ENCODE assay signal across 23 mouse cellular contexts in the genomic region with DNA sequence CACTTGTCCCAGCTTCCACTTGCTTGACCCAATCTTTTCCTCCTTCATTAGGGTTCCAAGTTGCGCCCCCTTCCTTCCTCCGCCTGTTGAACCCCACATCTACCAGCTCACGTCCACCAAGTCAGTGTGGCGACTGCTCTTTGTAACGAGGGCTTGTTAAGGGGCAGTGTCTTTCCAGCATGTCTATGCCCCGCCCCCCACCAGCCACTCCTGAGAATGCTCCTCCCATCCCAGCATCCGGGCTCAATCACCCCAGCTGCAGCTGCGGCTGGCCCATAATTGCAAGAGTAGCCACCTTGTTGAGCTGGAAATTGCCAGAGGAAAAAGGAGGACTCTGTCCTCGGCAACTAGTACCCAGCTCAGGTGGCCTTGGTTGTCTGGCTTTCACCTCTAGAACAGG. TPM values are rescaled to one million over a fixed set of nuclear protein-coding genes. Genes with fewer than 3 reads are reported as not detected.
DNase-seq lines count a peak whose midpoint lies in the region; TF ChIP-seq lines count a peak whose summit lies in the region.
"Had no signal": no experiment of that assay in that cellular context is flagged by ENCODE, and none has a peak within 500 bp of the region (broad histone marks: within the 10 kb centered on the region; RNA-seq: fewer than 3 reads in every experiment).

No protein-coding gene starts in this region.

- H3K4me1 ChIP-seq in E14TG2a.4 (replicated peaks; ENCODE audit: low read depth, low read length) (peaks cover 47% of the 10 kb centered on the region), ES-Bruce4 (ENCODE audit: control insufficient read depth, insufficient read depth, low read length) (peaks cover 9% of the 10 kb centered on the region)
- H3K4me1 ChIP-seq: embryonic facial prominence, embryonic 10.5 days; embryonic facial prominence, embryonic 12.5 days; forebrain, embryonic 13.5 days; forebrain, embryonic 15.5 days had no signal

- peak; percentile 66 for DNase-seq in ZHBTc4 (ENCODE audit: low read depth, low spot score)
- no peak for DNase-seq in cerebellum, adult 9-10 months
- DNase-seq in gastrocnemius, adult 8-10 months (ENCODE audit: low spot score in 2 of 2): no peak
- DNase-seq: adrenal gland, adult 2 months; adrenal gland, postnatal 10 days; adrenal gland, postnatal 25 days; cerebellum, adult 11 months; cerebellum, adult 18-20 months; cerebellum, adult 8-10 months; cerebellum, postnatal 10 days; cerebellum, postnatal 25 days; forebrain, postnatal 0 days had no signal

- no peak for TF ChIP-seq POLR2A in ES-Bruce4 (IDR thresholded peaks at IDR 0.05; ENCODE audit: insufficient read depth, low read length)

- H3K9me3 ChIP-seq in E14TG2a.4 (ENCODE audit: low read length) (peaks cover 44% of the 10 kb centered on the region), ES-Bruce4 (replicated peaks; ENCODE audit: control insufficient read depth, insufficient read depth, low read length, poor library complexity, severe bottlenecking) (peaks cover 9% of the 10 kb centered on the region)
- H3K9me3 ChIP-seq: forebrain, embryonic 15.5 days had no signal

- TF ChIP-seq EP300 in ES-Bruce4 (IDR thresholded peaks at IDR 0.05; ENCODE audit: insufficient read depth, low read depth, low read length): no peak

- H3K36me3 ChIP-seq in E14TG2a.4 (ENCODE audit: insufficient read depth, low read length) (no peaks in the 10 kb centered on the region), ES-Bruce4 (ENCODE audit: control insufficient read depth, insufficient read depth, low read length, poor library complexity, severe bottlenecking) (no peaks in the 10 kb centered on the region)
- H3K36me3 ChIP-seq: forebrain, embryonic 15.5 days had no signal

- TF ChIP-seq CTCF in E14TG2a.4 (conservative IDR thresholded peaks at IDR 0.05; ENCODE audit: low read length) (no peak), ES-Bruce4 (IDR thresholded peaks at IDR 0.05; ENCODE audit: low read depth, low read length) (no peak)

- H3K27me3 ChIP-seq in E14TG2a.4 (ENCODE audit: insufficient read depth, low read length): peaks cover 15% of the 10 kb centered on the region; the same call in 1 of the 2 replicates
- no peaks in the 10 kb centered on the region for H3K27me3 ChIP-seq in ES-Bruce4 (ENCODE audit: control insufficient read depth, insufficient read depth, low read length, poor library complexity, severe bottlenecking)
- H3K27me3 ChIP-seq: embryonic facial prominence, embryonic 12.5 days; forebrain, embryonic 13.5 days; forebrain, embryonic 15.5 days had no signal

- H3K4me3 ChIP-seq in E14TG2a.4 (replicated peaks; ENCODE audit: low read length) (peak overlapping the region; percentile 17; the same call in 1 of the 2 replicates), ES-Bruce4 (ENCODE audit: low read depth, low read length) (peak overlapping the region; percentile 33; the same call in 1 of the 2 replicates)
- H3K4me3 ChIP-seq: embryonic facial prominence, embryonic 10.5 days; embryonic facial prominence, embryonic 12.5 days; forebrain, embryonic 13.5 days; forebrain, embryonic 15.5 days had no signal

- H3K27ac ChIP-seq in ES-Bruce4 (ENCODE audit: insufficient read depth, low read length): no peak overlapping the region
- H3K27ac ChIP-seq: embryonic facial prominence, embryonic 10.5 days; embryonic facial prominence, embryonic 12.5 days; forebrain, embryonic 13.5 days; forebrain, embryonic 15.5 days had no signal

- H3K9ac ChIP-seq in ES-Bruce4 (ENCODE audit: low read depth, poor library complexity, severe bottlenecking): no peak overlapping the region
- H3K9ac ChIP-seq: embryonic facial prominence, embryonic 12.5 days; forebrain, embryonic 13.5 days; forebrain, embryonic 15.5 days; forebrain, postnatal 0 days had no signal

RNA-seq across cellular contexts. Expression of gene Myl10, which starts 53.6 kb away (rescaled TPM):
- not detected in 2 replicates for polyA plus RNA-seq in ES-Bruce4 (2011; ENCODE audit: insufficient read depth, insufficient read length, low read depth, missing spikeins)
- total RNA-seq in gastrocnemius, adult 8-10 months (2022): 1 to 10 TPM in 3 of 4 experiments, under 1 TPM in 1; 0.90 to 2.0 (median 1.4) TPM
- total RNA-seq: adrenal gland, adult 2 months; adrenal gland, postnatal 10 days; adrenal gland, postnatal 25 days; ES-E14; forebrain, postnatal 0 days had no signal
- polyA plus RNA-seq: adrenal gland, adult 2 months; brain, embryonic 14.5 days; cortical plate, adult 2 months; embryonic facial prominence, embryonic 10.5 days; embryonic facial prominence, embryonic 12.5 days; embryonic facial prominence, embryonic 14.5 days; forebrain, embryonic 11.5 days; forebrain, embryonic 13.5 days; forebrain, embryonic 15.5 days; forebrain, postnatal 0 days had no signal
